Mouse (Mus musculus): Measurements from ENCODE around the gene Lekr1. TPM values are rescaled to one million over a fixed set of nuclear protein-coding genes. Genes with fewer than 3 reads are reported as not detected.

Gene Lekr1
- total and polyA plus RNA-seq, 3 experiments = 1.8 to 2.5 TPM; not detected in 1

DNA sequence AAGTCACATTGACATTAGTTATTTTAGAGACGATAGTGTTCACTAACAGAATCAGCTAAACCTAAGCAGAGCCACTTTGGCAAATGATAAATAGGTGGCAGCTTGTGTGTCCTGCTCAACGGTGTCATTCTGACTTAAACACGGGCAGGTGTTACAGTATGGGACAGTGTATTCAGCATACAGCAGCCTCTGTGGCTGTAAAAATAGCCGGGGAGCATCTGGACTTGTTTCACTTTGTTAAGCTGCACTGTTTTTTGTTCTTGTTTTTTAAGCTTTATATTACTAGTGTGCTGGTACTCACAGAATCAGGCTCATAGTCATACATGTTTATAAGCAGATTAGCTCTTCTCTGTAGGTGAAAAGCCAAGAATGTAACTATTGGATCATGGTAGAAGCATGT, 71.8 kb downstream of the Lekr1 start:
- no peak for DNase-seq (ENCODE audit: low read depth, low spot score)
- TF ChIP-seq SMC3 (IDR thresholded peaks at IDR 0.05; ENCODE audit: low read depth, low read length) (no peak), ELF1 (IDR thresholded peaks at IDR 0.05; ENCODE audit: low read depth, low read length) (no peak), RAD21 (IDR thresholded peaks at IDR 0.05; ENCODE audit: low read depth, low read length) (no peak), GABPA (IDR thresholded peaks at IDR 0.05; ENCODE audit: low read depth, low read length) (no peak), CTCF (IDR thresholded peaks at IDR 0.05 in 2 of 3, conservative IDR thresholded peaks at IDR 0.05 in 1 of 3; ENCODE audit: control insufficient read depth in 1 of 3, insufficient read depth in 1 of 3, low read depth in 2 of 3, low read length in 3 of 3, poor library complexity in 1 of 3, severe bottlenecking in 1 of 3) (no peak), NRF1 (IDR thresholded peaks at IDR 0.05; ENCODE audit: insufficient read depth, low read depth, low read length, poor library complexity, severe bottlenecking) (no peak), NELFE (IDR thresholded peaks at IDR 0.05; ENCODE audit: low read depth, low read length) (no peak), UBTF (IDR thresholded peaks at IDR 0.05; ENCODE audit: borderline replicate concordance, insufficient read depth, low read depth, low read length) (no peak), ZMIZ1 (IDR thresholded peaks at IDR 0.05; ENCODE audit: low read depth, low read length) (no peak), MAFK (IDR thresholded peaks at IDR 0.05; ENCODE audit: borderline replicate concordance, low read depth, low read length) (no peak), ZKSCAN1 (IDR thresholded peaks at IDR 0.05; ENCODE audit: low read depth, low read length) (no peak), ZNF384 (IDR thresholded peaks at IDR 0.05; ENCODE audit: low read depth, low read length) (no peak), MXI1 (IDR thresholded peaks at IDR 0.05; ENCODE audit: low read depth, low read length) (no peak), JUND (IDR thresholded peaks at IDR 0.05; ENCODE audit: low read depth, low read length) (no peak), EP300 (IDR thresholded peaks at IDR 0.05; ENCODE audit: low read depth in 1 of 2, low read length in 2 of 2) (no peak), E2F4 (IDR thresholded peaks at IDR 0.05; ENCODE audit: borderline replicate concordance, low read depth, low read length) (no peak), POLR2AphosphoS5 (IDR thresholded peaks at IDR 0.05; ENCODE audit: borderline replicate concordance, low read depth, low read length) (no peak)
- H3K79me2 ChIP-seq (ENCODE audit: control insufficient read depth, insufficient read depth, low read length, poor library complexity) = no peaks in the 10 kb centered on the region
- H3K4me3 ChIP-seq (ENCODE audit: control insufficient read depth in 1 of 2, insufficient read depth in 1 of 2, low read depth in 2 of 2, low read length in 2 of 2) = no peak overlapping the region
- H3K9me3 ChIP-seq (replicated peaks; ENCODE audit: insufficient read depth, low read length) = no peaks in the 10 kb centered on the region
- no peaks in the 10 kb centered on the region for H3K36me3 ChIP-seq (ENCODE audit: control insufficient read depth in 1 of 2, insufficient read depth in 2 of 2, low read length in 2 of 2)
- no peak overlapping the region for H3K9ac ChIP-seq (ENCODE audit: control insufficient read depth, low read depth, low read length, poor library complexity, severe bottlenecking)
- no peaks in the 10 kb centered on the region for H3K4me1 ChIP-seq (ENCODE audit: control insufficient read depth in 1 of 2, insufficient read depth in 2 of 2, low read length in 2 of 2)
- H3K27me3 ChIP-seq (ENCODE audit: control insufficient read depth in 1 of 2, insufficient read depth in 2 of 2, low read length in 2 of 2) = peaks cover 0 to 5% of the 10 kb centered on the region in 2 experiments
- no peak overlapping the region for H3K27ac ChIP-seq (ENCODE audit: control insufficient read depth, low read depth, low read length)

DNA sequence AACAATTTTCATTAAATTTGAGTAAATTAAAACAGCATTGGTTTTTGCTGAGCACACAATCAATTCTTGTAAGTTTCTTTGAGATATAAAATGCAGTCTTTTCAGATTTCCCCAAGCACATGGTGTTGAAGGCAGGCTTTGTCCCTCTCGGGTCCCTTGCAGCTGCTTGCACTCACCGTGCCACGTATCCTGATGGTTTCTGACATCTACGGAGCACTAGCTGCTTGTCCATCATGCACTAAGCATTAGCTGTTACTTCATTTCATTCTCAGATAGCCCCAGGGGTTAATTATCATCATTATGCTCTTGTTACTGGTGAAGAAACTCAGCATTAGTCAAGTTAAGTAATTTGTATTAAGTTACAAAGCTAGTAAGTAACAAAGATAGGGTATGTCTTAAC, 78.9 kb downstream of the Lekr1 start:
- H3K27ac ChIP-seq (ENCODE audit: control insufficient read depth, low read depth, low read length) = no peak overlapping the region
- peaks cover 2 to 3% of the 10 kb centered on the region in 2 experiments for H3K27me3 ChIP-seq (ENCODE audit: control insufficient read depth in 1 of 2, insufficient read depth in 2 of 2, low read length in 2 of 2)
- no peak overlapping the region for H3K4me3 ChIP-seq (ENCODE audit: control insufficient read depth in 1 of 2, insufficient read depth in 1 of 2, low read depth in 2 of 2, low read length in 2 of 2)
- TF ChIP-seq USF2 (IDR thresholded peaks at IDR 0.05; ENCODE audit: borderline replicate concordance in 1 of 2, insufficient read depth in 1 of 2, low read depth in 1 of 2, low read length in 2 of 2) (no peak), NRF1 (IDR thresholded peaks at IDR 0.05; ENCODE audit: insufficient read depth, low read depth, low read length, poor library complexity, severe bottlenecking) (no peak), CHD2 (IDR thresholded peaks at IDR 0.05; ENCODE audit: low read length) (no peak), CHD1 (IDR thresholded peaks at IDR 0.05; ENCODE audit: low read depth, low read length) (no peak), BHLHE40 (IDR thresholded peaks at IDR 0.05; ENCODE audit: borderline replicate concordance, low read depth, low read length) (no peak), RAD21 (IDR thresholded peaks at IDR 0.05; ENCODE audit: low read depth, low read length) (no peak), MXI1 (IDR thresholded peaks at IDR 0.05; ENCODE audit: low read depth, low read length) (no peak), HCFC1 (IDR thresholded peaks at IDR 0.05; ENCODE audit: low read depth, low read length) (no peak)
- H3K79me2 ChIP-seq (ENCODE audit: control insufficient read depth, insufficient read depth, low read length, poor library complexity) = no peaks in the 10 kb centered on the region
- H3K36me3 ChIP-seq (ENCODE audit: control insufficient read depth in 1 of 2, insufficient read depth in 2 of 2, low read length in 2 of 2) = no peaks in the 10 kb centered on the region
- no peaks in the 10 kb centered on the region for H3K9me3 ChIP-seq (replicated peaks; ENCODE audit: insufficient read depth, low read length)
- no peaks in the 10 kb centered on the region for H3K4me1 ChIP-seq (ENCODE audit: control insufficient read depth in 1 of 2, insufficient read depth in 2 of 2, low read length in 2 of 2)
- no peak for DNase-seq (ENCODE audit: low read depth, low spot score)
- H3K9ac ChIP-seq (ENCODE audit: control insufficient read depth, low read depth, low read length, poor library complexity, severe bottlenecking) = no peak overlapping the region

All from MEL (cell line).